Mouse (Mus musculus): ENCODE measurements around the gene Dcdc2a. TPM values are rescaled to one million over a fixed set of nuclear protein-coding genes. Genes with fewer than 3 reads are reported as not detected.

Gene Dcdc2a
- polyA plus RNA-seq, 1 experiment from 2014 or later = 0.24 TPM

GRCm38 (mm10) chr13:25195706-25196105 is 139.9 kb downstream of the Dcdc2a start:
- TF ChIP-seq EP300 (optimal IDR thresholded peaks at IDR 0.05) = no peak
- no peak for TF ChIP-seq CTCF (IDR thresholded peaks at IDR 0.05; ENCODE audit: low read depth)
- WGBS = 90% methylated on average over 10 of the region's 10 CpGs
- no peak overlapping the region for H3K27ac ChIP-seq (replicated peaks)
- no peak overlapping the region for H3K9ac ChIP-seq (ENCODE audit: low read length)
- no peaks in the 10 kb centered on the region for H3K4me1 ChIP-seq (replicated peaks; ENCODE audit: control insufficient read depth, insufficient read depth)
- DNase-seq (ENCODE audit: low spot score) (no peak), ATAC-seq (ENCODE audit: low FRiP score, low TSS enrichment) (no peak)
- H3K9me3 ChIP-seq (ENCODE audit: control insufficient read depth, low read length) = no peaks in the 10 kb centered on the region
- no peak overlapping the region for H3K4me2 ChIP-seq (replicated peaks; ENCODE audit: low read depth)
- H3K27me3 ChIP-seq (ENCODE audit: control insufficient read depth, insufficient read depth, low read length) = no peaks in the 10 kb centered on the region
- H3K36me3 ChIP-seq (ENCODE audit: control insufficient read depth, insufficient read depth, low read length) = no peaks in the 10 kb centered on the region
- H3K4me3 ChIP-seq (ENCODE audit: low read depth, low read length) = no peak overlapping the region

- TF ChIP-seq CTCF (IDR thresholded peaks at IDR 0.05; ENCODE audit: low read depth) = no peak
- TF ChIP-seq EP300 (optimal IDR thresholded peaks at IDR 0.05) = no peak
- DNase-seq (ENCODE audit: low spot score) = no peak
- Histone ChIP-seq H3K9ac (ENCODE audit: low read length) (no peak overlapping the region), H3K4me2 (replicated peaks; ENCODE audit: low read depth) (no peak overlapping the region), H3K27ac (replicated peaks) (no peak overlapping the region), H3K9me3 (ENCODE audit: control insufficient read depth, low read length) (no peaks in the 10 kb centered on the region), H3K27me3 (ENCODE audit: control insufficient read depth, insufficient read depth, low read length) (no peaks in the 10 kb centered on the region), H3K4me3 (ENCODE audit: low read depth, low read length) (no peak overlapping the region), H3K36me3 (ENCODE audit: control insufficient read depth, insufficient read depth, low read length) (no peaks in the 10 kb centered on the region), H3K4me1 (replicated peaks; ENCODE audit: control insufficient read depth, insufficient read depth) (no peaks in the 10 kb centered on the region)
- ATAC-seq (ENCODE audit: low FRiP score, low TSS enrichment) = no peak
- WGBS = 39% methylated on average over 3 of the region's 3 CpGs
Measured at GRCm38 (mm10) chr13:25199916-25200315, 144.1 kb downstream of the Dcdc2a start.

- no peaks in the 10 kb centered on the region for H3K4me1 ChIP-seq (replicated peaks; ENCODE audit: control insufficient read depth, insufficient read depth)
- no peaks in the 10 kb centered on the region for H3K27me3 ChIP-seq (ENCODE audit: control insufficient read depth, insufficient read depth, low read length)
- DNase-seq (ENCODE audit: low spot score) = no peak
- H3K9me3 ChIP-seq (ENCODE audit: control insufficient read depth, low read length) = no peaks in the 10 kb centered on the region
- TF ChIP-seq EP300 (optimal IDR thresholded peaks at IDR 0.05) = no peak
- no peak for TF ChIP-seq CTCF (IDR thresholded peaks at IDR 0.05; ENCODE audit: low read depth)
- no peaks in the 10 kb centered on the region for H3K36me3 ChIP-seq (ENCODE audit: control insufficient read depth, insufficient read depth, low read length)
- H3K4me2 ChIP-seq (replicated peaks; ENCODE audit: low read depth) = no peak overlapping the region
- H3K27ac ChIP-seq (replicated peaks) = no peak overlapping the region
- ATAC-seq (ENCODE audit: low FRiP score, low TSS enrichment) = no peak
- no peak overlapping the region for H3K9ac ChIP-seq (ENCODE audit: low read length)
- 79% methylated on average over 5 of the region's 5 CpGs for WGBS
- no peak overlapping the region for H3K4me3 ChIP-seq (ENCODE audit: low read depth, low read length)
Measured at GRCm38 (mm10) chr13:25206950-25207349, 151.1 kb downstream of the Dcdc2a start.

DNA sequence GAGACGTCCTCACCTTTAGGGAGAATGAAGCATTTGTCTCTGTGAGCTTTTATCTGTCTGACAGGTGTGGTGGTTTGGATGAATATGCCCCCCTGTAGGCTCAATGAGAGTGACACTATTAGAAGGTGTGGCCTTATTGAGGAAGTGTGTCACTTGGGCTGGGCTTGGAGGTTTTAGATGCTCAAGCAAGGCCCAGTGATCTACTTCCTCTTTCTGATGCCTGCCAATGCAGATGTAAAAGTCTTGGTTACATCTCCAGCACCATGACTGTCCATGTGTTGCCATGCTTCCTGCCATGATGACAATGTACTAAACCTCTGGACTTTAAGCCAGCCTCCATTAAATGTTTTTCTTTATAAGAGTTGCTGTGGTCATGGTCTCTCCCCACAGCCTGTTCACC is 162.6 kb downstream of the Dcdc2a start:
- H3K4me3 ChIP-seq (ENCODE audit: low read depth, low read length) = no peak overlapping the region
- WGBS = 77% methylated on average over 1 of the region's 1 CpGs
- no peak for DNase-seq (ENCODE audit: low spot score)

GRCm38 (mm10) chr13:25220186-25220787 is 164.5 kb downstream of the Dcdc2a start:
- 57% methylated on average over 5 of the region's 5 CpGs for WGBS
- no peaks in the 10 kb centered on the region for H3K4me1 ChIP-seq (replicated peaks; ENCODE audit: control insufficient read depth, insufficient read depth)
- H3K9me3 ChIP-seq (ENCODE audit: control insufficient read depth, low read length) = no peaks in the 10 kb centered on the region
- no peak for ATAC-seq (ENCODE audit: low FRiP score, low TSS enrichment)
- TF ChIP-seq CTCF (IDR thresholded peaks at IDR 0.05; ENCODE audit: low read depth) (no peak), EP300 (optimal IDR thresholded peaks at IDR 0.05) (no peak)
- DNase-seq (ENCODE audit: low spot score) = no peak
- H3K36me3 ChIP-seq (ENCODE audit: control insufficient read depth, insufficient read depth, low read length) = no peaks in the 10 kb centered on the region
- no peak overlapping the region for H3K4me2 ChIP-seq (replicated peaks; ENCODE audit: low read depth)
- no peak overlapping the region for H3K4me3 ChIP-seq (ENCODE audit: low read depth, low read length)
- H3K27ac ChIP-seq (replicated peaks) = no peak overlapping the region
- H3K9ac ChIP-seq (ENCODE audit: low read length) = no peak overlapping the region
- no peaks in the 10 kb centered on the region for H3K27me3 ChIP-seq (ENCODE audit: control insufficient read depth, insufficient read depth, low read length)

More for the DNA sequence above, 162.6 kb downstream of the Dcdc2a start:
- no peaks in the 10 kb centered on the region for H3K4me1 ChIP-seq (replicated peaks; ENCODE audit: control insufficient read depth, insufficient read depth)
- no peaks in the 10 kb centered on the region for H3K9me3 ChIP-seq (ENCODE audit: control insufficient read depth, low read length)
- ATAC-seq (ENCODE audit: low FRiP score, low TSS enrichment) = no peak
- TF ChIP-seq CTCF (IDR thresholded peaks at IDR 0.05; ENCODE audit: low read depth) = no peak
- TF ChIP-seq EP300 (optimal IDR thresholded peaks at IDR 0.05) = no peak
- H3K27me3 ChIP-seq (ENCODE audit: control insufficient read depth, insufficient read depth, low read length) = no peaks in the 10 kb centered on the region
- no peaks in the 10 kb centered on the region for H3K36me3 ChIP-seq (ENCODE audit: control insufficient read depth, insufficient read depth, low read length)
- H3K4me2 ChIP-seq (replicated peaks; ENCODE audit: low read depth) = no peak overlapping the region
- H3K9ac ChIP-seq (ENCODE audit: low read length) = no peak overlapping the region
- no peak overlapping the region for H3K27ac ChIP-seq (replicated peaks)

GRCm38 (mm10) chr13:25251893-25252292 is 196.1 kb downstream of the Dcdc2a start:
- 86% methylated on average over 1 of the region's 1 CpGs for WGBS
- Histone ChIP-seq H3K27me3 (ENCODE audit: control insufficient read depth, insufficient read depth, low read length) (no peaks in the 10 kb centered on the region), H3K4me3 (ENCODE audit: low read depth, low read length) (no peak overlapping the region), H3K9me3 (ENCODE audit: control insufficient read depth, low read length) (no peaks in the 10 kb centered on the region), H3K4me1 (replicated peaks; ENCODE audit: control insufficient read depth, insufficient read depth) (no peaks in the 10 kb centered on the region), H3K27ac (replicated peaks) (no peak overlapping the region), H3K4me2 (replicated peaks; ENCODE audit: low read depth) (no peak overlapping the region), H3K9ac (ENCODE audit: low read length) (no peak overlapping the region), H3K36me3 (ENCODE audit: control insufficient read depth, insufficient read depth, low read length) (no peaks in the 10 kb centered on the region)
- no peak for ATAC-seq (ENCODE audit: low FRiP score, low TSS enrichment)
- TF ChIP-seq CTCF (IDR thresholded peaks at IDR 0.05; ENCODE audit: low read depth) = no peak
- no peak for TF ChIP-seq EP300 (optimal IDR thresholded peaks at IDR 0.05)
- no peak for DNase-seq (ENCODE audit: low spot score)

All from stomach, postnatal 0 days (tissue).